Mouse (Mus musculus) layer of hippocampus, adult 8-10 months (tissue): ENCODE results near the gene Clic3. TPM values are rescaled to one million over a fixed set of nuclear protein-coding genes. Genes with fewer than 3 reads are reported as not detected.

Experiments used
- DNase-seq, 2 experiments: peaks; one replicate each; pipeline ENCODE4 v3.0.0; 2022; ENCODE audit warnings: low spot score in 2 of 2
- microRNA-seq, 2 experiments: library from miRNA; unstranded; fragments of <30 nt; microRNA quantifications; one replicate each; pipeline ENCODE4 v1.2.0; 2022
- total RNA-seq, 4 experiments: library from RNA; stranded (reverse); gene quantifications; 2 replicates each; pipeline ENCODE4 v1.2.4; 2022

Clic3 gene
- total RNA-seq, 4 experiments from 2014 or later = 0.43 to 0.92 TPM; not detected in 2

DNA sequence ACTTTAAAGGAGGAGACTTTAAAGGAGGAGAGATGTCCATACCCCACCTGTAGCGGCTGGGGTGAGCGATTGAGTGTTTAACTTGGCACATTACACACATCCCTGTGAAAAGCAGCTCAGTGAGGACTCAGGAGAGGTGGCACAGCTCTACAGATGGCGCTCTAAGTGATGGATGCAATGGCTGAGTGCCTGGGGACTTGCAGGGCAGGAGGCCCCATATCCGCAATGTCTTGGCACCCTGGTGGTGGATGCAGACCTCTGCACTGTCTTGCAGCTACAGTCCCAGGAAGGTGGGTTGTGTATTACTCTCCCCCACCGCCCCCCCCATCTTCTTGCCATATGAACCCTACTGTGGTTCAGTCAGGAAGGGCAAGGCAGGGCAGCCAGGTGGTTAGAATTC lies 50.3 kb downstream of the Clic3 start:
- no peak for DNase-seq

Small RNA genes lying within 50 kb of the gene (microRNA-seq; reads per million reads assigned to microRNA genes)
- gene Mir3087 = 7.7 to 18.7 reads per million in 2 experiments

Other genes starting within 250 kb of the Clic3 start
- gene Nelfb, start 245.3 kb upstream of the Clic3 start, total RNA-seq = 10 to 100 TPM; 56.7 to 64.9 (median 64.0) TPM
- gene Stpg3, start 242.2 kb upstream of the Clic3 start, total RNA-seq = under 1 TPM in 2 of 4 experiments, not detected in 2; 0.27 to 0.29 TPM
- not detected for gene Fam166a, start 238.1 kb upstream of the Clic3 start, total RNA-seq
- gene Tubb4b, start 232.1 kb upstream of the Clic3 start, total RNA-seq = 100 to 1,000 TPM; 303 to 348 (median 313) TPM
- not detected for gene Slc34a3, start 222.5 kb upstream of the Clic3 start, total RNA-seq
- gene Rnf224, start 220.1 kb upstream of the Clic3 start, total RNA-seq = not detected
- gene Rnf208, start 214.6 kb upstream of the Clic3 start, total RNA-seq = 100 to 1,000 TPM; 219 to 241 (median 229) TPM
- not detected for gene Cysrt1, start 214.4 kb upstream of the Clic3 start, total RNA-seq
- 1 to 10 TPM; 3.3 to 5.5 (median 4.4) TPM for gene AL732309.1, start 210.0 kb upstream of the Clic3 start, total RNA-seq
- gene Tmem203, start 201.4 kb upstream of the Clic3 start, total RNA-seq = 10 to 100 TPM; 27.0 to 44.4 (median 33.9) TPM
- gene Tprn, start 194.2 kb upstream of the Clic3 start, total RNA-seq = 10 to 100 TPM; 19.9 to 27.8 (median 24.3) TPM
- 10 to 100 TPM; 59.0 to 71.0 (median 64.3) TPM for gene Ssna1, start 184.4 kb upstream of the Clic3 start, total RNA-seq
- gene Anapc2, start 184.4 kb upstream of the Clic3 start, total RNA-seq = 100 to 1,000 TPM in 2 of 4 experiments, 10 to 100 TPM in 2; 87.9 to 110 (median 99.0) TPM
- gene Tmem210, start 168.7 kb upstream of the Clic3 start, total RNA-seq = not detected
- not detected for gene Lrrc26, start 166.9 kb upstream of the Clic3 start, total RNA-seq
- 100 to 1,000 TPM; 366 to 436 (median 415) TPM for gene Grin1, start 137.7 kb upstream of the Clic3 start, total RNA-seq
- 10 to 100 TPM; 53.7 to 68.2 (median 59.6) TPM for gene Man1b1, start 124.5 kb upstream of the Clic3 start, total RNA-seq
- 10 to 100 TPM; 38.9 to 52.9 (median 45.4) TPM for gene Dpp7, start 100.5 kb upstream of the Clic3 start, total RNA-seq
- gene Uap1l1, start 91.2 kb upstream of the Clic3 start, total RNA-seq = 10 to 100 TPM; 12.0 to 28.7 (median 20.3) TPM
- 1 to 10 TPM; 2.4 to 4.6 (median 4.2) TPM for gene Sapcd2, start 84.5 kb upstream of the Clic3 start, total RNA-seq
- gene Entpd2, start 61.0 kb upstream of the Clic3 start, total RNA-seq = 10 to 100 TPM; 14.6 to 20.7 (median 16.8) TPM
- gene Npdc1, start 57.5 kb upstream of the Clic3 start, total RNA-seq = 100 to 1,000 TPM; 390 to 435 (median 411) TPM
- gene Fut7, start 33.6 kb upstream of the Clic3 start, total RNA-seq = under 1 TPM; 0.35 to 0.98 (median 0.44) TPM
- 100 to 1,000 TPM; 165 to 186 (median 183) TPM for gene Abca2, start 28.1 kb upstream of the Clic3 start, total RNA-seq
- 10 to 100 TPM; 60.3 to 63.5 (median 61.8) TPM for gene Paxx, start 4.3 kb downstream of the Clic3 start, total RNA-seq
- gene Ptgds, start 13.2 kb downstream of the Clic3 start, total RNA-seq = 1,000 to 10,000 TPM in 3 of 4 experiments, 100 to 1,000 TPM in 1; 912 to 1,488 (median 1,209) TPM
- gene Lcn12, start 37.1 kb downstream of the Clic3 start, total RNA-seq = not detected
- 100 to 1,000 TPM; 116 to 120 (median 118) TPM for gene Fbxw5, start 43.9 kb downstream of the Clic3 start, total RNA-seq
- 1 to 10 TPM in 3 of 4 experiments, under 1 TPM in 1; 0.77 to 1.4 (median 1.2) TPM for gene C8g, start 44.9 kb downstream of the Clic3 start, total RNA-seq
- gene Traf2, start 90.1 kb downstream of the Clic3 start, total RNA-seq = 10 to 100 TPM; 10.1 to 12.1 (median 10.7) TPM
- gene Edf1, start 101.0 kb downstream of the Clic3 start, total RNA-seq = 100 to 1,000 TPM; 124 to 203 (median 161) TPM
- gene Mamdc4, start 118.0 kb downstream of the Clic3 start, total RNA-seq = 1 to 10 TPM in 3 of 4 experiments, under 1 TPM in 1; 0.96 to 3.8 (median 2.0) TPM
- 10 to 100 TPM; 64.6 to 76.6 (median 69.6) TPM for gene Phpt1, start 118.4 kb downstream of the Clic3 start, total RNA-seq
- gene Ajm1, start 124.9 kb downstream of the Clic3 start, total RNA-seq = 100 to 1,000 TPM in 1 of 4 experiments, 10 to 100 TPM in 3; 82.9 to 103 (median 92.4) TPM
- gene Rabl6, start 151.7 kb downstream of the Clic3 start, total RNA-seq = 100 to 1,000 TPM; 127 to 168 (median 150) TPM
- gene Ccdc183, start 160.8 kb downstream of the Clic3 start, total RNA-seq = not detected
- gene Tmem141, start 165.2 kb downstream of the Clic3 start, total RNA-seq = 10 to 100 TPM; 14.9 to 24.0 (median 16.6) TPM
- gene Fcna, start 171.2 kb downstream of the Clic3 start, total RNA-seq = under 1 TPM; 0.45 to 0.80 (median 0.64) TPM
- not detected for gene Lcn8, start 196.3 kb downstream of the Clic3 start, total RNA-seq
- not detected for gene Lcn5, start 201.1 kb downstream of the Clic3 start, total RNA-seq
- gene Lcn6, start 219.9 kb downstream of the Clic3 start, total RNA-seq = not detected
- gene Lcn10, start 225.9 kb downstream of the Clic3 start, total RNA-seq = not detected
- gene Obp2a, start 243.2 kb downstream of the Clic3 start, total RNA-seq = not detected
- gene Bmyc, start 249.9 kb downstream of the Clic3 start, total RNA-seq = 10 to 100 TPM; 72.4 to 98.0 (median 84.8) TPM